In genomic region chr6:134047974-134048373, GRCm38 (mm10) we compare ENCODE assay signal across 11 mouse cellular contexts.
"Had no signal": no experiment of that assay in that cellular context is flagged by ENCODE, and none has a peak within 500 bp of the region (broad histone marks: within the 10 kb centered on the region; RNA-seq: fewer than 3 reads in every experiment).

No protein-coding gene starts in this region.

- H3K27ac ChIP-seq: limb, embryonic 13.5 days; liver, embryonic 14.5 days; midbrain, embryonic 12.5 days; stomach, embryonic 15.5 days had no signal

- H3K27me3 ChIP-seq: limb, embryonic 13.5 days; midbrain, embryonic 12.5 days; stomach, embryonic 15.5 days had no signal

- ATAC-seq: midbrain, embryonic 16.5 days had no signal

- H3K9ac ChIP-seq: limb, embryonic 13.5 days; liver, embryonic 14.5 days; midbrain, embryonic 12.5 days; stomach, embryonic 15.5 days had no signal

- DNase-seq: layer of hippocampus, postnatal 36 days; left cerebral cortex, postnatal 4 days; lung, adult 18-20 months; right cerebral cortex, postnatal 14 days; thymus, adult 2 months; thymus, postnatal 4 days had no signal

- H3K9me3 ChIP-seq: limb, embryonic 13.5 days; midbrain, embryonic 12.5 days; stomach, embryonic 15.5 days had no signal

- H3K36me3 ChIP-seq: limb, embryonic 13.5 days; stomach, embryonic 15.5 days had no signal

- H3K4me3 ChIP-seq: limb, embryonic 13.5 days; midbrain, embryonic 12.5 days; stomach, embryonic 15.5 days had no signal

- H3K4me2 ChIP-seq: limb, embryonic 13.5 days; midbrain, embryonic 12.5 days; stomach, embryonic 15.5 days had no signal
